Mouse (Mus musculus) left cerebral cortex, postnatal 36 days (tissue): ENCODE data around the gene Mucl1. TPM values are rescaled to one million over a fixed set of nuclear protein-coding genes. Genes with fewer than 3 reads are reported as not detected.
A peak's percentile ranks its signal among the peaks of the same experiment; 100 is the strongest.
"Not testable (repeated sequence)": the region's sequence is repeated elsewhere in the genome, so short reads cannot be mapped to it uniquely, and the experiment has no call there.

ENCODE experiments used
- DNase-seq, 2 experiments: peaks; one replicate each; pipeline ENCODE4 v3.0.0; 2021 to 2022; ENCODE audit warnings: low spot score in 2 of 2, mixed read lengths in 1 of 2
- intact Hi-C: fragments of 180-260 bp; cut with DNase I; formaldehyde crosslinking; loops from one replicate; pipeline ENCODE4 v1.15.1; 2025
- total RNA-seq, 2 experiments: library from RNA; stranded (reverse); gene quantifications; 2 replicates each; pipeline ENCODE4 v1.2.3; 2021

Mucl1 gene
- not detected for total RNA-seq

DNA sequence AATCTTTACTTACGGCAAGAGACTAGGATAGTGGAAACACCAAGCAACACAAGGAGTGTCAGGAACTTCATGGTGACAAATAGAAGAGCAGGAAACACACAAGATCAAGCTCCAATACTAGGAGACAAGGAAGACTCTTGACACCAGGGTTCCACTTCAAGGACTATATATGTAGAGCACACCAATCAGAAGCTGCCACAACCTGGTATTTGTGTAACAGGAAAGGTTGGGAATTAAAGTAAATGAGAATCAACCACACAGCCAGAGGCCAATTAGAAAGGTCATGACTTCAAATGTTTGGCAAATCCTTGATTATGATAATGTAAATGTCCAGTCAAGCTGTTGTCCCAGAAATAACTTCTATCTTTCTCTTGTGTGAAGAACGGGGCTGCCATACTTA, at the start of gene Mucl1:
Gene Mucl1, minus strand, starts transcription at position 101 of the 400 bp plus-strand sequence.
- intact Hi-C loops, result no loop called here
- DNase-seq, result no peak

DNA sequence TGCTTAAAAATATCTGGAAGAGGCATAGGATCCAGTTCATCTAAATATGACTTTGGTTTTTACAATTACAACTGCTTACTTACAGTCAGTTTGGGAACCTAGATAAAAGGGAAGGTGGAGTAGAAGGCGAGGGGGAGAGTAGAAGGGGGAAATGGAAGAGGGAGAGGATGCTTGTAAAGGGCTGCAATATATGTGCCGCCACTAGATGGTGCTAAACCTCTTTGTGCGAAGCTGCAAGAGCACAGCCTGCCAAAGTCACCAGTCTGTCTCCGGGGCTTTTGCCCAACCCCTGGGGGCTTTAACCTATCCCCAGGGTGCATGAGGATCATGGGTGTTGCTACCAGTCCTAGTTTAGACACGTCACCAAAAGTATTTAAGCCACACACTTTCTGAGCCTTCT, 11.6 kb upstream of the Mucl1 start:
- intact Hi-C loops, result not testable (repeated sequence)
- peak; percentile 5 for DNase-seq

DNA sequence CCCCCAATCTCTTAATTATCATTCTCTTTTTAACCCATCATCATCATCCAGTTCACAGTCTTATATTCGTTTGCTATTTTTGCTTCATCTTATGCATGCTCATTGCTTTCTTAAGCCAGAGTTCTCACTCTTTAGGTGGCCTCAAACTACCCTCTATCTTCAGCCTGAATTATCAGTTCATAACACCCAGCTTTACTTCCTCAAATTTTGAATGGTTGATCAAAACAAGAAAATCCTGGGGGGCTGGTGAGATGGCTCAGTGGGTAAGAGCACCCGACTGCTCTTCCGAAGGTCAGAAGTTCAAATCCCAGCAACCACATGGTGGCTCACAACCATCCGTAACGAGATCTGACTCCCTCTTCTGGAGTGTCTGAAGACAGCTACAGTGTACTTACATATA, 38.4 kb downstream of the Mucl1 start:
- DNase-seq, intact Hi-C loops: not testable (repeated sequence)

Other genes with a start within 250 kb of the Mucl1 start
- 100 to 1,000 TPM; 148 to 164 TPM for gene Ppp1r1a, start 217.5 kb downstream of the Mucl1 start, total RNA-seq
- gene Glycam1, start 190.4 kb downstream of the Mucl1 start, total RNA-seq, result not detected
- not detected for gene Mucl2, start 143.8 kb upstream of the Mucl1 start, total RNA-seq